Mouse (Mus musculus) myocyte (in vitro differentiated cells): Measurements from ENCODE around the gene Myo15b. TPM values are rescaled to one million over a fixed set of nuclear protein-coding genes. Genes with fewer than 3 reads are reported as not detected.

Experiments used
- H3K27me3 ChIP-seq: one replicate; pipeline ENCODE4 v1.6.1; 2011; ENCODE audit not compliant: control insufficient read depth, insufficient read depth, insufficient read length
- H3K36me3 ChIP-seq: one replicate; pipeline ENCODE4 v1.6.1; 2011; ENCODE audit not compliant: control insufficient read depth, insufficient read depth
- H3K4me2 ChIP-seq: one replicate; pipeline ENCODE4 v1.6.1; 2011; ENCODE audit warnings: low read depth, control low read depth
- H3K4me3 ChIP-seq: one replicate; pipeline ENCODE4 v1.5.1; 2011; ENCODE audit warnings: mild to moderate bottlenecking, control low read depth, moderate library complexity
- H3K79me2 ChIP-seq: one replicate; pipeline ENCODE4 v1.6.1; 2011; ENCODE audit not compliant: control insufficient read depth, insufficient read depth
- H3ac ChIP-seq: one replicate; pipeline ENCODE4 v1.6.1; 2011; ENCODE audit not compliant: control insufficient read depth, insufficient read length
- CEBPB ChIP-seq: IDR thresholded peaks from 2 replicates; pipeline ENCODE4 v1.6.1; 2011; ENCODE audit warnings: mild to moderate bottlenecking, moderate library complexity; ENCODE audit not compliant: poor library complexity, insufficient read depth, severe bottlenecking
- E2F4 ChIP-seq: IDR thresholded peaks from one replicate; pipeline ENCODE4 v1.6.1; 2011; ENCODE audit warnings: mild to moderate bottlenecking, control low read depth, moderate library complexity; ENCODE audit not compliant: insufficient read depth
- MAX ChIP-seq: IDR thresholded peaks from one replicate; pipeline ENCODE4 v1.6.1; 2011; ENCODE audit warnings: low read depth, mild to moderate bottlenecking, control low read depth
- MYOD1 ChIP-seq, 3 experiments: IDR thresholded peaks; one replicate each; pipeline ENCODE4 v1.6.1; 2011; ENCODE audit warnings: control low read depth in 2 of 3, low read depth in 2 of 3, mild to moderate bottlenecking in 2 of 3, moderate library complexity in 1 of 3; ENCODE audit not compliant: insufficient read length in 2 of 3, control insufficient read depth in 1 of 3
- MYOG ChIP-seq, 3 experiments: IDR thresholded peaks; one replicate each; pipeline ENCODE4 v1.6.1; 2011; ENCODE audit warnings: control low read depth in 2 of 3, low read depth in 2 of 3, mild to moderate bottlenecking in 2 of 3; ENCODE audit not compliant: insufficient read length in 2 of 3, control insufficient read depth in 1 of 3, insufficient read depth in 1 of 3
- POLR2A ChIP-seq: IDR thresholded peaks from one replicate; pipeline ENCODE4 v1.6.1; 2011; ENCODE audit warnings: low read depth, mild to moderate bottlenecking, control low read depth, moderate library complexity; ENCODE audit not compliant: insufficient read length
- POLR2AphosphoS2 ChIP-seq: IDR thresholded peaks from one replicate; pipeline ENCODE4 v1.6.1; 2011; ENCODE audit warnings: low read depth, control low read depth; ENCODE audit not compliant: insufficient read length
- REST ChIP-seq: IDR thresholded peaks from one replicate; pipeline ENCODE4 v1.6.1; 2011; ENCODE audit warnings: mild to moderate bottlenecking, control low read depth, moderate library complexity; ENCODE audit not compliant: insufficient read depth, insufficient read length
- SRF ChIP-seq: IDR thresholded peaks from one replicate; pipeline ENCODE4 v1.6.1; 2011; ENCODE audit warnings: low read depth; ENCODE audit not compliant: control insufficient read depth, insufficient read length
- TCF12 ChIP-seq: IDR thresholded peaks from one replicate; pipeline ENCODE4 v1.6.1; 2011; ENCODE audit warnings: mild to moderate bottlenecking, control low read depth; ENCODE audit not compliant: poor library complexity, insufficient read depth, severe bottlenecking
- TCF3 ChIP-seq: IDR thresholded peaks from one replicate; pipeline ENCODE4 v1.6.1; 2011; ENCODE audit warnings: low read depth, control low read depth; ENCODE audit not compliant: insufficient read length
- USF1 ChIP-seq: IDR thresholded peaks from one replicate; pipeline ENCODE4 v1.6.1; 2011; ENCODE audit warnings: low read depth, mild to moderate bottlenecking, control low read depth, moderate library complexity
- polyA plus RNA-seq: library from polyadenylated mRNA; unstranded; fragments of >200 nt; fragmentation: generic; extraction: Trizol; gene quantifications from one replicate; pipeline ENCODE4 v1.2.1, GENCODE M21; 2012; ENCODE audit warnings: missing spikeins

Gene Myo15b
- polyA plus RNA-seq, 1 experiment = 0.23 TPM

DNA sequence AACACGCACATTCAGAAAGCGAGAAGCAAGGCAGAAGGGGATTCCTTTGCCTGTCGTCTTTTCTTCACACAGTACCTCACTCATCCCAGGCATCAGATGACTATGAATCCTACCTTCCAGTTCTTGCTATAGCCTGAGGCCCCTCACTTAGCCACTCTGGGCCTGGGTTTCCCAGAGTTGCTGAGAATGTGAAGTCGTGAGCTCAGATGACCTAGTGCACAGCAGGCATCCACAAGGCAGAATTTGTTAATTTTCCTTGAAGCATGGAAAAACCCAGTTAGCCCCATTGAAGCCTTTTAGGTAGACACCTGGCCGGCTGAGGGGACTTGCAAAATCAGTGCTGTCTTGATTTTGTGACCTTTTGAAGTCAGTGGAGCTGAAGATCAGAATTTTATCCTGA, 31.7 kb upstream of the Myo15b start:
- TF ChIP-seq POLR2AphosphoS2 = no peak
- TF ChIP-seq E2F4 = no peak
- no peak for TF ChIP-seq REST
- Histone ChIP-seq H3K79me2 (no peaks in the 10 kb centered on the region), H3ac (no peak overlapping the region)

GRCm38 (mm10) chr11:115827624-115828023, 30.6 kb upstream of the Myo15b start:
- H3K27me3 ChIP-seq = peaks cover 59% of the 10 kb centered on the region

More for the DNA sequence above, 31.7 kb upstream of the Myo15b start:
- peaks cover 48% of the 10 kb centered on the region for H3K27me3 ChIP-seq
- no peak overlapping the region for H3K4me3 ChIP-seq
- H3K4me2 ChIP-seq = no peak overlapping the region
- no peaks in the 10 kb centered on the region for H3K36me3 ChIP-seq

DNA sequence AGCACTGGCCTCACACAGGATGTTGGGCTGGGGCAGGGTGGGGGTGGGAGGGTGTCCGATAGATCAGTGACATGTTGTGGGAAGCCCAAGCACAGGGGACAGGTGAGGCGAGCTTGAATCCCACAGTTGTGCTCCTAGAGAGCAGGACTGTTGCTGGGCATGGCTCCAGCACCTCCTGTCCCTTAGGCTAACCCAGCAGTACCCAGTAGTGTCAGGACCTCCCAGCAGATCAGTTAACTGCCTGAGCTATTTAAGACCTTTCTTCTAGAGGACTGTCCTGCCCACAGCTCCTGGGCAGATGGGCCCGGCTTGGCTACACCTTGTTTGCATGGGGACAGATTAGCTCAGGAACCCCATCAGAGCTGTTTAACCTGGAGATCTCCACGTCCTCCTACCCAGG, 29.2 kb upstream of the Myo15b start:
- Histone ChIP-seq H3K4me2 (no peak overlapping the region), H3ac (no peak overlapping the region), H3K79me2 (no peaks in the 10 kb centered on the region), H3K36me3 (no peaks in the 10 kb centered on the region), H3K4me3 (no peak overlapping the region), H3K27me3 (peaks cover 59% of the 10 kb centered on the region)
- TF ChIP-seq CEBPB (no peak), POLR2A (no peak), E2F4 (no peak), REST (no peak), SRF (no peak), MAX (no peak), POLR2AphosphoS2 (no peak), TCF3 (no peak), MYOG (IDR thresholded peaks at IDR 0.05; ENCODE audit: control insufficient read depth in 1 of 3, insufficient read depth in 1 of 3, insufficient read length in 2 of 3, low read depth in 2 of 3) (peak in 2 of 3 experiments; percentile 25 to 45), MYOD1 (IDR thresholded peaks at IDR 0.05; ENCODE audit: control insufficient read depth in 1 of 3, insufficient read length in 2 of 3, low read depth in 2 of 3) (peak in 1 of 3 experiments; percentile 62), TCF12 (no peak), USF1 (no peak)

More at GRCm38 (mm10) chr11:115827624-115828023, 30.6 kb upstream of the Myo15b start:
- no peak overlapping the region for H3ac ChIP-seq
- H3K4me2 ChIP-seq = no peak overlapping the region
- H3K79me2 ChIP-seq = no peaks in the 10 kb centered on the region
- H3K4me3 ChIP-seq = no peak overlapping the region
- no peaks in the 10 kb centered on the region for H3K36me3 ChIP-seq
- TF ChIP-seq MYOG (IDR thresholded peaks at IDR 0.05; ENCODE audit: control insufficient read depth in 1 of 3, insufficient read depth in 1 of 3, insufficient read length in 2 of 3, low read depth in 2 of 3) (no peak), E2F4 (no peak), CEBPB (no peak), POLR2AphosphoS2 (no peak), SRF (no peak), POLR2A (no peak), TCF12 (no peak), REST (no peak), TCF3 (no peak), MAX (no peak), USF1 (no peak), MYOD1 (IDR thresholded peaks at IDR 0.05; ENCODE audit: control insufficient read depth in 1 of 3, insufficient read length in 2 of 3, low read depth in 2 of 3) (no peak)

DNA sequence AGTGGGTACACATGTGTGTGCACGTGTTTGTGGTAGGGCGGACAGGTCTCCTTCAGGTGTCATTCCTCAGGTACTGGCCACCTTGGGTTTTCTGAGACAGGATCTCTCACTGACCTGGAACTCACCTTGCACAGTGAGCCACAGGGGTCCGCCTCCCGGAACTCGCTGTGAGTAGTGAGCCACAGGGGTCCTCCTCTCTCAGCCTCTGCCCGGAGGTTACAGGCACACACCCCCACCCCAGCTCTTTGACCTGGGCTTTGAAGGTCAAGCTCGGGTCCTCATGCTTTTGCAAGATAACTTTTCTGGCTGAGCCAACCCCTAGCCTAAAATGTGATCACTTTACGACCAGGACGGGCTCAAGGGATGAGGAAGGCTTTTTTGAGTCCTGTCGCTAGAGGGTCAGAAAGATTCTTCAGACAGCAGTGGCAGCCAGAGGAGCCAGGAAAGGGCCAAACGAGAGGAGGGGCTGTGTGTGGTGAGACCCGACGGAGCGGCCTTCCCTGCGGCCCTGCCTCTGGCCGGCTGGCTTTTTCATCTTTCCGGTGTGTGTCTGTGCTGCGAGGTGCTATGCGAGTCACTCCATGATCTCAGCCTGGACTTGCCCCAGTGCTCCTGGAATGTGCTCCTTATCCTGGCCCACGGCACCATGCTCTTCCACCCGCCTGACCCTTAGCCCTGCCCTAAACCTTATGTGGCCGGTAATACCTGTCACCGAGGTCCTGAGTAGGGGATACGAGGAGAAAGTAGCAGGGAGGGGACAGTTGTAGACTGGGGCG, 27.5 kb upstream of the Myo15b start:
- H3K4me2 ChIP-seq = no peak overlapping the region
- peaks cover 68% of the 10 kb centered on the region for H3K27me3 ChIP-seq

GRCm38 (mm10) chr11:115831518-115831917, 26.7 kb upstream of the Myo15b start:
- Histone ChIP-seq H3K79me2 (no peaks in the 10 kb centered on the region), H3K4me2 (no peak overlapping the region), H3K27me3 (peaks cover 76% of the 10 kb centered on the region), H3K4me3 (no peak overlapping the region), H3ac (no peak overlapping the region), H3K36me3 (no peaks in the 10 kb centered on the region)
- no peak for TF ChIP-seq TCF12
- TF ChIP-seq MYOG (IDR thresholded peaks at IDR 0.05; ENCODE audit: control insufficient read depth in 1 of 3, insufficient read depth in 1 of 3, insufficient read length in 2 of 3, low read depth in 2 of 3) = no peak
- no peak for TF ChIP-seq MYOD1 (IDR thresholded peaks at IDR 0.05; ENCODE audit: control insufficient read depth in 1 of 3, insufficient read length in 2 of 3, low read depth in 2 of 3)
- no peak for TF ChIP-seq POLR2A
- no peak for TF ChIP-seq TCF3
- no peak for TF ChIP-seq CEBPB
- no peak for TF ChIP-seq E2F4
- no peak for TF ChIP-seq SRF
- no peak for TF ChIP-seq REST
- TF ChIP-seq USF1 = no peak
- no peak for TF ChIP-seq POLR2AphosphoS2
- no peak for TF ChIP-seq MAX

More for the DNA sequence above, 27.5 kb upstream of the Myo15b start:
- no peak overlapping the region for H3ac ChIP-seq
- H3K79me2 ChIP-seq = no peaks in the 10 kb centered on the region
- no peak overlapping the region for H3K4me3 ChIP-seq
- TF ChIP-seq SRF (no peak), TCF12 (no peak), CEBPB (no peak)
- no peaks in the 10 kb centered on the region for H3K36me3 ChIP-seq
